ENCODE assay signal across 31 mouse cellular contexts in genomic region chr2:60550521-60550920, GRCm38 (mm10). TPM values are rescaled to one million over a fixed set of nuclear protein-coding genes. Genes with fewer than 3 reads are reported as not detected.
"Had no signal": no experiment of that assay in that cellular context is flagged by ENCODE, and none has a peak within 500 bp of the region (broad histone marks: within the 10 kb centered on the region; RNA-seq: fewer than 3 reads in every experiment).

No protein-coding gene starts in this region.

- H3K27me3 ChIP-seq: heart, embryonic 12.5 days; heart, embryonic 13.5 days; heart, embryonic 15.5 days; hindbrain, embryonic 15.5 days; intestine, embryonic 15.5 days; kidney, embryonic 15.5 days had no signal

- H3K4me3 ChIP-seq: heart, embryonic 12.5 days; heart, embryonic 13.5 days; heart, embryonic 15.5 days; hindbrain, embryonic 10.5 days; hindbrain, embryonic 12.5 days; hindbrain, embryonic 13.5 days; hindbrain, embryonic 15.5 days; intestine, embryonic 15.5 days; kidney, embryonic 15.5 days; layer of hippocampus, adult 2 months; left cerebral cortex, adult 2 months had no signal

- H3K27ac ChIP-seq: heart, embryonic 13.5 days; heart, embryonic 15.5 days; hindbrain, embryonic 10.5 days; hindbrain, embryonic 12.5 days; hindbrain, embryonic 13.5 days; hindbrain, embryonic 14.5 days; hindbrain, embryonic 15.5 days; hindbrain, postnatal 0 days; intestine, embryonic 15.5 days; kidney, embryonic 15.5 days; kidney, postnatal 0 days; layer of hippocampus, adult 2 months; left cerebral cortex, adult 2 months had no signal

- DNase-seq: heart, postnatal 10 days; heart, postnatal 14 days; heart, postnatal 36 days; heart, postnatal 4 days; kidney, adult 11 months; kidney, adult 18-20 months; kidney, postnatal 10 days; kidney, postnatal 14 days; kidney, postnatal 25 days; kidney, postnatal 36 days; kidney, postnatal 4 days; layer of hippocampus, adult 9-11 months; layer of hippocampus, postnatal 36 days had no signal

- H3K9me3 ChIP-seq: heart, embryonic 12.5 days; heart, embryonic 13.5 days; heart, embryonic 15.5 days; hindbrain, embryonic 10.5 days; hindbrain, embryonic 12.5 days; hindbrain, embryonic 13.5 days; hindbrain, embryonic 15.5 days; intestine, embryonic 15.5 days; kidney, embryonic 15.5 days had no signal

- H3K36me3 ChIP-seq: heart, embryonic 12.5 days; heart, embryonic 13.5 days; heart, embryonic 15.5 days; hindbrain, embryonic 10.5 days; hindbrain, embryonic 12.5 days; hindbrain, embryonic 13.5 days; hindbrain, embryonic 15.5 days; intestine, embryonic 15.5 days; kidney, embryonic 15.5 days had no signal

- ATAC-seq: hindbrain, embryonic 16.5 days; hindbrain, postnatal 0 days; inflammation-experienced regulatory T-cells, adult 6 months; intestine, embryonic 15.5 days; intestine, embryonic 16.5 days had no signal

- H3K4me2 ChIP-seq: heart, embryonic 11.5 days; heart, embryonic 12.5 days; heart, embryonic 13.5 days; heart, embryonic 15.5 days; hindbrain, embryonic 12.5 days; hindbrain, embryonic 13.5 days; hindbrain, embryonic 14.5 days; hindbrain, embryonic 15.5 days; intestine, embryonic 15.5 days; kidney, embryonic 15.5 days had no signal

- H3K9ac ChIP-seq: heart, embryonic 12.5 days; heart, embryonic 13.5 days; heart, embryonic 15.5 days; hindbrain, embryonic 12.5 days; hindbrain, embryonic 13.5 days; hindbrain, embryonic 14.5 days; hindbrain, embryonic 15.5 days; intestine, embryonic 15.5 days; kidney, embryonic 15.5 days had no signal

RNA-seq across cellular contexts. Expression of gene Pla2r1, which starts 2.6 kb away (rescaled TPM):
- polyA plus RNA-seq: inflammation-experienced regulatory T-cells, adult 6 months had no signal
